Mouse (Mus musculus) heart, postnatal 0 days (tissue): ENCODE data around the gene Rab39. TPM values are rescaled to one million over a fixed set of nuclear protein-coding genes. Genes with fewer than 3 reads are reported as not detected.

Experiments
- ATAC-seq: fragments of 200-750 bp; cut with Nextera tagmentation; 2 replicates; pipeline ENCODE4 v1.8.0; 2017; ENCODE audit warnings: low read depth, moderate number of reproducible peaks, moderate library complexity; ENCODE audit not compliant: insufficient read depth
- DNase-seq: peaks from one replicate; pipeline ENCODE4 v3.0.0-alpha.2; 2016; ENCODE audit warnings: low spot score
- H3K27ac ChIP-seq: fragments of 300-500 bp; sonication (generic); 2 replicates; pipeline ENCODE4 v1.5.1; 2014; ENCODE audit warnings: low read depth, mild to moderate bottlenecking
- H3K27me3 ChIP-seq: fragments of 300-500 bp; sonication (generic); 2 replicates; pipeline ENCODE4 v1.6.1; 2014; ENCODE audit warnings: low read length, mixed read lengths; ENCODE audit not compliant: control insufficient read depth, insufficient read depth
- H3K36me3 ChIP-seq: fragments of 300-500 bp; sonication (generic); replicated peaks from 2 replicates; pipeline ENCODE4 v1.6.1; 2014; ENCODE audit warnings: low read length, mixed read lengths; ENCODE audit not compliant: control insufficient read depth, insufficient read depth
- H3K4me1 ChIP-seq: fragments of 300-500 bp; sonication (generic); 2 replicates; pipeline ENCODE4 v1.6.1; 2014; ENCODE audit warnings: antibody characterized with exemption; ENCODE audit not compliant: control insufficient read depth, insufficient read depth
- H3K4me2 ChIP-seq: fragments of 300-500 bp; sonication (generic); 2 replicates; pipeline ENCODE4 v1.6.1; 2014; ENCODE audit warnings: low read depth, mild to moderate bottlenecking, low read length, moderate library complexity
- H3K4me3 ChIP-seq: fragments of 300-500 bp; sonication (generic); 2 replicates; pipeline ENCODE4 v1.5.1; 2014; ENCODE audit warnings: low read depth, low read length
- H3K9ac ChIP-seq: fragments of 300-500 bp; sonication (generic); replicated peaks from 2 replicates; pipeline ENCODE4 v1.6.1; 2014; ENCODE audit warnings: low read depth, low read length, mixed read lengths
- H3K9me3 ChIP-seq: fragments of 300-500 bp; sonication (generic); replicated peaks from 2 replicates; pipeline ENCODE4 v1.6.1; 2016; ENCODE audit warnings: low read length; ENCODE audit not compliant: control insufficient read depth
- CTCF ChIP-seq: IDR thresholded peaks from 2 replicates; pipeline ENCODE4 v1.5.1; 2016; ENCODE audit warnings: antibody characterized with exemption, control low read depth, low read depth
- EP300 ChIP-seq: IDR thresholded peaks from 2 replicates; pipeline ENCODE4 v1.6.1; 2016; ENCODE audit warnings: antibody characterized with exemption, low read depth
- WGBS: fragments of 180-500 bp; shearing (Covaris S2); extraction: QIAGEN DNeasy Blood & Tissue Kit; methylation state at CpG from one replicate; pipeline ENCODE4 v1.1.7; 2014; 5-methylcytosine and 5-hydroxymethylcytosine counted together
- polyA plus RNA-seq: library from polyadenylated mRNA; unstranded; fragments of >200 nt; fragmentation: Nextera tagmentation; extraction: Ambion mirVana; gene quantifications from 2 replicates; pipeline ENCODE4 v1.2.1, GENCODE M21; 2015
- total RNA-seq: library from RNA; depleted of rRNA; stranded (reverse); fragments of >200 nt; gene quantifications from 2 replicates; pipeline ENCODE4 v1.2.3, GENCODE M21; 2014; ENCODE audit warnings: low replicate concordance; rRNA removed

The Rab39 gene
- total RNA-seq (not detected in 2 replicates), polyA plus RNA-seq (0.05 TPM in 2 replicates)

- H3K36me3 ChIP-seq = no peaks in the 10 kb centered on the region
- peaks cover 22% of the 10 kb centered on the region for H3K27me3 ChIP-seq
- no peaks in the 10 kb centered on the region for H3K4me1 ChIP-seq
- TF ChIP-seq EP300 (no peak), CTCF (no peak)
- DNase-seq (peak; percentile 55), ATAC-seq (peak; percentile 87)
- WGBS = under 1% methylated on average over 48 of the region's 49 CpGs
- H3K9me3 ChIP-seq = no peaks in the 10 kb centered on the region
- H3K27ac ChIP-seq = no peak within 1 kb of the TSS
- H3K4me3 ChIP-seq = peak within 1 kb of the TSS; percentile 31
- no peak within 1 kb of the TSS for H3K9ac ChIP-seq
- peak within 1 kb of the TSS; percentile 55 for H3K4me2 ChIP-seq
These were observed at the start of gene Rab39 for GRCm38 (mm10) chr9:53705992-53706696. Gene Rab39 (minus strand): TSS chr9:53706232.

- no peak overlapping the region for H3K9ac ChIP-seq
- no peaks in the 10 kb centered on the region for H3K36me3 ChIP-seq
- ATAC-seq (no peak), DNase-seq (no peak)
- H3K9me3 ChIP-seq = no peaks in the 10 kb centered on the region
- H3K4me2 ChIP-seq = no peak overlapping the region
- no peak overlapping the region for H3K27ac ChIP-seq
- H3K4me1 ChIP-seq = no peaks in the 10 kb centered on the region
- peaks cover 6% of the 10 kb centered on the region; the same call in 1 of the 2 replicates for H3K27me3 ChIP-seq
- H3K4me3 ChIP-seq = no peak overlapping the region
- no peak for TF ChIP-seq CTCF
- TF ChIP-seq EP300 = no peak
These were observed 48.8 kb upstream of the Rab39 start for GRCm38 (mm10) chr9:53754801-53755200.

GRCm38 (mm10) chr9:53750899-53751298 lies 44.9 kb upstream of the Rab39 start:
- no peak for TF ChIP-seq EP300
- TF ChIP-seq CTCF = peak; percentile 20; the same call in 1 of the 2 replicates
- Histone ChIP-seq H3K27ac (no peak overlapping the region), H3K36me3 (no peaks in the 10 kb centered on the region), H3K9me3 (no peaks in the 10 kb centered on the region), H3K4me2 (no peak overlapping the region), H3K4me3 (no peak overlapping the region), H3K9ac (no peak overlapping the region), H3K27me3 (peaks cover 3% of the 10 kb centered on the region; the same call in 1 of the 2 replicates), H3K4me1 (no peaks in the 10 kb centered on the region)
- DNase-seq (no peak), ATAC-seq (no peak)
- WGBS = 49% methylated on average over 5 of the region's 5 CpGs

- 79% methylated on average over 13 of the region's 13 CpGs for WGBS
- H3K4me3 ChIP-seq = no peak overlapping the region
- TF ChIP-seq EP300 (no peak), CTCF (no peak)
- H3K36me3 ChIP-seq = no peaks in the 10 kb centered on the region
- H3K9me3 ChIP-seq = no peaks in the 10 kb centered on the region
- no peak overlapping the region for H3K4me2 ChIP-seq
- H3K4me1 ChIP-seq = no peaks in the 10 kb centered on the region
- DNase-seq (no peak), ATAC-seq (no peak)
- H3K9ac ChIP-seq = no peak overlapping the region
- H3K27ac ChIP-seq = no peak overlapping the region
- H3K27me3 ChIP-seq = peaks cover under 1% of the 10 kb centered on the region; the same call in 1 of the 2 replicates
These were observed 44.4 kb upstream of the Rab39 start for GRCm38 (mm10) chr9:53750411-53750810.

- DNase-seq = no peak
- no peaks in the 10 kb centered on the region for H3K36me3 ChIP-seq
- H3K4me1 ChIP-seq = no peaks in the 10 kb centered on the region
- no peaks in the 10 kb centered on the region for H3K9me3 ChIP-seq
- no peak overlapping the region for H3K9ac ChIP-seq
- no peak overlapping the region for H3K27ac ChIP-seq
- no peak overlapping the region for H3K4me2 ChIP-seq
- ATAC-seq = no peak
- TF ChIP-seq CTCF = no peak
- no peak for TF ChIP-seq EP300
- 38% methylated on average over 3 of the region's 3 CpGs for WGBS
- H3K27me3 ChIP-seq = no peaks in the 10 kb centered on the region
- H3K4me3 ChIP-seq = no peak overlapping the region
These were observed 34.9 kb upstream of the Rab39 start for GRCm38 (mm10) chr9:53740829-53741404.
